Mouse (Mus musculus): ENCODE data around the gene Prr19. TPM values are rescaled to one million over a fixed set of nuclear protein-coding genes. Genes with fewer than 3 reads are reported as not detected.
"Not testable (repeated sequence)": the region's sequence is repeated elsewhere in the genome, so short reads cannot be mapped to it uniquely, and the experiment has no call there.

The Prr19 gene
- polyA plus RNA-seq, 1 experiment from 2014 or later, result 0.12 TPM

GRCm38 (mm10) chr7:25317446-25317999 is 16.3 kb downstream of the Prr19 start:
- Histone ChIP-seq H3K9ac (ENCODE audit: low read depth, low read length) (peak overlapping the region; percentile 70), H3K36me3 (ENCODE audit: control insufficient read depth, insufficient read depth) (no peaks in the 10 kb centered on the region), H3K4me1 (replicated peaks; ENCODE audit: control insufficient read depth, insufficient read depth, low read length) (0 out of 2 replicates have a peak, but pooled peaks cover 4% of the 10 kb centered on the region), H3K4me2 (replicated peaks; ENCODE audit: low read depth) (peak overlapping the region; percentile 89), H3K27ac (ENCODE audit: low read depth, low read length) (peak overlapping the region; percentile 30; the same call in 1 of the 2 replicates), H3K9me3 (ENCODE audit: control insufficient read depth) (no peaks in the 10 kb centered on the region), H3K4me3 (ENCODE audit: low read depth, low read length) (peak overlapping the region; percentile 70), H3K27me3 (replicated peaks; ENCODE audit: control insufficient read depth, insufficient read depth, low read length) (peaks cover 34% of the 10 kb centered on the region)
- 12% methylated on average over 21 of the region's 21 CpGs for WGBS
- no peak for ATAC-seq
- TF ChIP-seq CTCF (IDR thresholded peaks at IDR 0.05; ENCODE audit: low read depth), result no peak

GRCm38 (mm10) chr7:25322058-25322484 is 20.9 kb downstream of the Prr19 start:
- ATAC-seq, result peak; percentile 15; the same call in 1 of the 2 replicates
- Histone ChIP-seq H3K4me3 (ENCODE audit: low read depth, low read length) (no peak overlapping the region), H3K9ac (ENCODE audit: low read depth, low read length) (no peak overlapping the region), H3K27ac (ENCODE audit: low read depth, low read length) (no peak overlapping the region), H3K4me2 (replicated peaks; ENCODE audit: low read depth) (0 out of 2 replicates have a peak overlapping the region, but pooled peaks have one; percentile 13), H3K36me3 (ENCODE audit: control insufficient read depth, insufficient read depth) (no peaks in the 10 kb centered on the region), H3K9me3 (ENCODE audit: control insufficient read depth) (no peaks in the 10 kb centered on the region), H3K27me3 (replicated peaks; ENCODE audit: control insufficient read depth, insufficient read depth, low read length) (no peaks in the 10 kb centered on the region), H3K4me1 (replicated peaks; ENCODE audit: control insufficient read depth, insufficient read depth, low read length) (0 out of 2 replicates have a peak, but pooled peaks cover 4% of the 10 kb centered on the region)
- WGBS, result 26% methylated on average over 6 of the region's 6 CpGs
- TF ChIP-seq CTCF (IDR thresholded peaks at IDR 0.05; ENCODE audit: low read depth), result no peak

GRCm38 (mm10) chr7:25323219-25323618 is 22.0 kb downstream of the Prr19 start:
- Histone ChIP-seq H3K9ac (ENCODE audit: low read depth, low read length) (no peak overlapping the region), H3K36me3 (ENCODE audit: control insufficient read depth, insufficient read depth) (no peaks in the 10 kb centered on the region), H3K27me3 (replicated peaks; ENCODE audit: control insufficient read depth, insufficient read depth, low read length) (no peaks in the 10 kb centered on the region), H3K4me3 (ENCODE audit: low read depth, low read length) (no peak overlapping the region), H3K9me3 (ENCODE audit: control insufficient read depth) (no peaks in the 10 kb centered on the region), H3K4me1 (replicated peaks; ENCODE audit: control insufficient read depth, insufficient read depth, low read length) (no peaks in the 10 kb centered on the region), H3K4me2 (replicated peaks; ENCODE audit: low read depth) (no peak overlapping the region), H3K27ac (ENCODE audit: low read depth, low read length) (no peak overlapping the region)
- no peak for ATAC-seq
- TF ChIP-seq CTCF (IDR thresholded peaks at IDR 0.05; ENCODE audit: low read depth), result no peak
- WGBS, result 85% methylated on average over 2 of the region's 2 CpGs

GRCm38 (mm10) chr7:25325431-25325830 is 24.2 kb downstream of the Prr19 start:
- H3K36me3 ChIP-seq (ENCODE audit: control insufficient read depth, insufficient read depth); ATAC-seq: not testable (repeated sequence)
- WGBS, result 87% methylated on average over 6 of the region's 6 CpGs

GRCm38 (mm10) chr7:25326233-25326632 is 25.0 kb downstream of the Prr19 start:
- H3K4me3 ChIP-seq (ENCODE audit: low read depth, low read length), result no peak overlapping the region
- peaks cover 8% of the 10 kb centered on the region; the same call in 1 of the 2 replicates for H3K36me3 ChIP-seq (ENCODE audit: control insufficient read depth, insufficient read depth)
- 85% methylated on average over 8 of the region's 8 CpGs for WGBS
- TF ChIP-seq CTCF (IDR thresholded peaks at IDR 0.05; ENCODE audit: low read depth), result no peak
- H3K9ac ChIP-seq (ENCODE audit: low read depth, low read length), result no peak overlapping the region
- H3K9me3 ChIP-seq (ENCODE audit: control insufficient read depth), result no peaks in the 10 kb centered on the region
- no peak overlapping the region for H3K27ac ChIP-seq (ENCODE audit: low read depth, low read length)
- no peak for ATAC-seq
- no peaks in the 10 kb centered on the region for H3K27me3 ChIP-seq (replicated peaks; ENCODE audit: control insufficient read depth, insufficient read depth, low read length)
- H3K4me2 ChIP-seq (replicated peaks; ENCODE audit: low read depth), result no peak overlapping the region
- no peaks in the 10 kb centered on the region for H3K4me1 ChIP-seq (replicated peaks; ENCODE audit: control insufficient read depth, insufficient read depth, low read length)

More at GRCm38 (mm10) chr7:25325431-25325830, 24.2 kb downstream of the Prr19 start:
- H3K27ac ChIP-seq (ENCODE audit: low read depth, low read length); H3K4me1 ChIP-seq (replicated peaks; ENCODE audit: control insufficient read depth, insufficient read depth, low read length); H3K4me3 ChIP-seq (ENCODE audit: low read depth, low read length); H3K9ac ChIP-seq (ENCODE audit: low read depth, low read length); H3K27me3 ChIP-seq (replicated peaks; ENCODE audit: control insufficient read depth, insufficient read depth, low read length); H3K9me3 ChIP-seq (ENCODE audit: control insufficient read depth); H3K4me2 ChIP-seq (replicated peaks; ENCODE audit: low read depth): not testable (repeated sequence)

- no peak overlapping the region for H3K27ac ChIP-seq (ENCODE audit: low read depth, low read length)
- H3K36me3 ChIP-seq (ENCODE audit: control insufficient read depth, insufficient read depth), result peaks cover 35% of the 10 kb centered on the region; the same call in 1 of the 2 replicates
- H3K9ac ChIP-seq (ENCODE audit: low read depth, low read length), result no peak overlapping the region; the same call in 1 of the 2 replicates
- H3K9me3 ChIP-seq (ENCODE audit: control insufficient read depth), result no peaks in the 10 kb centered on the region
- 45% methylated on average over 16 of the region's 16 CpGs for WGBS
- peak; percentile 93 for TF ChIP-seq CTCF (IDR thresholded peaks at IDR 0.05; ENCODE audit: low read depth)
- no peaks in the 10 kb centered on the region for H3K4me1 ChIP-seq (replicated peaks; ENCODE audit: control insufficient read depth, insufficient read depth, low read length)
- peak; percentile 60 for ATAC-seq
- H3K27me3 ChIP-seq (replicated peaks; ENCODE audit: control insufficient read depth, insufficient read depth, low read length), result no peaks in the 10 kb centered on the region
- no peak overlapping the region for H3K4me2 ChIP-seq (replicated peaks; ENCODE audit: low read depth)
- no peak overlapping the region for H3K4me3 ChIP-seq (ENCODE audit: low read depth, low read length)
These were observed 32.5 kb downstream of the Prr19 start for GRCm38 (mm10) chr7:25333596-25334307.
